Mouse (Mus musculus) forebrain, embryonic 10.5 days (tissue): Measurements from ENCODE around the gene Btf3l4. TPM values are rescaled to one million over a fixed set of nuclear protein-coding genes. Genes with fewer than 3 reads are reported as not detected.

Experiments
- polyA plus RNA-seq: library from polyadenylated mRNA; unstranded; fragments of >200 nt; fragmentation: Nextera tagmentation; extraction: Ambion mirVana; gene quantifications from 2 replicates; pipeline ENCODE4 v1.2.1, GENCODE M21; 2016

Btf3l4 gene
- polyA plus RNA-seq, 1 experiment from 2014 or later: 213 TPM

Other genes with a start within 250 kb of the Btf3l4 start
- gene Cc2d1b, start 213.7 kb downstream of the Btf3l4 start, polyA plus RNA-seq: 23.6 and 27.7 TPM in 2 replicates
- gene 3110021N24Rik, start 114.0 kb downstream of the Btf3l4 start, polyA plus RNA-seq: 1.5 and 1.8 TPM in 2 replicates
- 5.2 and 5.3 TPM in 2 replicates for gene Zfyve9, start 52.8 kb downstream of the Btf3l4 start, polyA plus RNA-seq
- 91.5 and 94.5 TPM in 2 replicates for gene Txndc12, start 987 bp upstream of the Btf3l4 start, polyA plus RNA-seq
- gene Kti12, start 14.2 kb upstream of the Btf3l4 start, polyA plus RNA-seq: 64.1 and 65.3 TPM in 2 replicates
- 1.4 and 1.7 TPM in 2 replicates for gene A730015C16Rik, start 15.0 kb upstream of the Btf3l4 start, polyA plus RNA-seq
- gene Rab3b, start 45.4 kb upstream of the Btf3l4 start, polyA plus RNA-seq: 17.8 and 19.6 TPM in 2 replicates
- gene Nrd1, start 167.0 kb upstream of the Btf3l4 start, polyA plus RNA-seq: 72.9 and 73.1 TPM in 2 replicates